Comparison of ENCODE assay signal across 20 mouse cellular contexts in the genomic region with DNA sequence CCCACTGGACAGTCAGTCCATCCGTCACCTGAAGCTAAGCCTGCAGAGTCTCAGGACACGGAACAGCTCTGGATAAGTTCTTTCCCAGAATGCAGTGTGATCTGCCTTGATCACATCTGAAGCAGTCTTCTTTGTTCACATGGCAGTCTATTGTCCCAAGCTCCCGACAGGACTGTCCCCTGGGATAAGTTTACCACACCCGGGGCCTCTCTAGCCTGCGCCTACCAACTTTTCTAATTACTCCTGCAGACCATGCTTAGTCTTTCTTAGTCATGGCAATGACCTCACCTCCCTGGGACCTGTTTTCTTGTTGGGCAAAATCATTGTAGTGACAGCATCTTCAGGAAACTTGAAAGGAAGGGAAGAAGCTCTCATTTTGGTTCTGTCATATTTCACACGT. TPM values are rescaled to one million over a fixed set of nuclear protein-coding genes. Genes with fewer than 3 reads are reported as not detected.
"Had no signal": no experiment of that assay in that cellular context is flagged by ENCODE, and none has a peak within 500 bp of the region (broad histone marks: within the 10 kb centered on the region; RNA-seq: fewer than 3 reads in every experiment).

No protein-coding gene starts in this region.

- H3K4me2 ChIP-seq: lung, embryonic 14.5 days; midbrain, embryonic 12.5 days; neural tube, embryonic 13.5 days; neural tube, embryonic 15.5 days had no signal

- H3K9me3 ChIP-seq: midbrain, embryonic 12.5 days; neural tube, embryonic 13.5 days; neural tube, embryonic 15.5 days had no signal

- H3K4me3 ChIP-seq: megakaryocyte, embryonic 14.5 days; midbrain, embryonic 12.5 days; myocyte; neural tube, embryonic 13.5 days; neural tube, embryonic 15.5 days had no signal

- H3K4me1 ChIP-seq: midbrain, embryonic 12.5 days had no signal

- ATAC-seq: midbrain, embryonic 16.5 days had no signal

- H3K27me3 ChIP-seq: megakaryocyte, embryonic 14.5 days; midbrain, embryonic 12.5 days; neural tube, embryonic 13.5 days; neural tube, embryonic 15.5 days had no signal

- H3K27ac ChIP-seq: liver, embryonic 14.5 days; macrophage; midbrain, embryonic 12.5 days; neural tube, embryonic 13.5 days; neural tube, embryonic 15.5 days had no signal

- H3K9ac ChIP-seq: liver, embryonic 14.5 days; lung, embryonic 14.5 days; midbrain, embryonic 12.5 days; neural tube, embryonic 13.5 days; neural tube, embryonic 15.5 days had no signal

- DNase-seq: lung, adult 18-20 months; lung, embryonic 14.5 days; lung, postnatal 10 days; midbrain, embryonic 14.5 days; right cerebral cortex, postnatal 14 days; thymus, adult 2 months; thymus, postnatal 25 days; thymus, postnatal 4 days had no signal

RNA-seq across cellular contexts. Expression of a gene that starts 8.8 kb away (rescaled TPM):
- polyA plus RNA-seq: macrophage; spleen, adult 2 months had no signal

RNA-seq across cellular contexts. Expression of a gene that starts 16.5 kb away (rescaled TPM):
- polyA plus RNA-seq: liver, embryonic 14.5 days; liver, embryonic 16.5 days; macrophage; neural tube, embryonic 11.5 days; spleen, adult 2 months; testis, adult 2 months had no signal

RNA-seq across cellular contexts. Expression of a gene that starts 47.3 kb away (rescaled TPM):
- polyA plus RNA-seq: macrophage had no signal
